Mouse (Mus musculus): ENCODE data around the gene Bglap.

DNA sequence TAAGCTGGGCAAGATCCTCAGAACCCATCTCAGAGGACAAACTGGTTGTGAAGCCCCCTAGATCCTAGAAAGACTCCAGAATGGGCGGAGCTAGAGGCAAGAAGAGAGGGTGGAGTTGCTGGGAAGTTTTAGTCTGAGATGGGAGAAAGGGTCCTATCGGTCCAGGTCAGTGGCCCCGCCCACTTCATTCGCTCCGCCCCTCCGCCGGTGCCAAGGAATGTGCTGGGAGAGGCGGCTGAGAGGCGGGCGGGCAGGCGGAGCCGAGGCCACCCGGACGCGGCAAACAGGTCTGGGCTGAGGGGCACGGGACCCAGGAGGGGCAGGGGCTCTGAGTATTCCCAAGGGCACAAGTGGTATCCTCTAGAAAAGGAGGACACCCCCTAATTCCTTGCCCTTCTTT lies 19.9 kb downstream of the Bglap start, which contains the start of gene Paqr6:
- no peak for TF ChIP-seq GATA1 (IDR thresholded peaks at IDR 0.05; ENCODE audit: borderline replicate concordance, low read length)
- no peak for TF ChIP-seq FLI1 (IDR thresholded peaks at IDR 0.05; ENCODE audit: low read length)
